Mouse (Mus musculus) inflammation-experienced regulatory T-cells (primary cell): ENCODE results near the gene Sem1. TPM values are rescaled to one million over a fixed set of nuclear protein-coding genes. Genes with fewer than 3 reads are reported as not detected.

Source experiments
- polyA plus RNA-seq, 2 experiments: library from polyadenylated mRNA; unstranded; fragments of 100-300 nt; shearing (Covaris generic); gene quantifications; one replicate each; pipeline ENCODE4 v1.2.1; 2017

Sem1 gene
- polyA plus RNA-seq: 100 to 1,000 TPM; 101 to 125 TPM

GRCm38 (mm10) chr6:6578304-6579149, at the start of gene Sem1:
Gene Sem1, minus strand, starts transcription at chr6:6578663.

